Mouse (Mus musculus) left cerebral cortex, postnatal 4 days (tissue): Measurements from ENCODE around the gene Espn. TPM values are rescaled to one million over a fixed set of nuclear protein-coding genes. Genes with fewer than 3 reads are reported as not detected.
A peak's percentile ranks its signal among the peaks of the same experiment; 100 is the strongest.

Experiments
- DNase-seq: peaks from one replicate; pipeline ENCODE4 v3.0.0-alpha.2; 2022
- intact Hi-C: fragments of 180-260 bp; cut with DNase I; formaldehyde crosslinking; loops from one replicate; pipeline ENCODE4 v1.15.1; 2025
- total RNA-seq, 2 experiments: library from RNA; stranded (reverse); gene quantifications; 2 replicates each; pipeline ENCODE4 v1.2.3; 2021

The Espn gene
- total RNA-seq, 2 experiments from 2014 or later: 0.46 TPM; not detected in 1

GRCm38 (mm10) chr4:152178916-152179705 is 26.9 kb upstream of the Espn start:
- intact Hi-C loops: loop anchor here (5.0 to 10.0 kb wide), 2 partner anchors 108 to 246 kb away; no protein-coding TSS in a partner anchor
- DNase-seq: no peak

GRCm38 (mm10) chr4:152178344-152178864 is 26.2 kb upstream of the Espn start:
- peak; percentile 52 for DNase-seq
- intact Hi-C loops: loop anchor here (5.0 to 10.0 kb wide), 2 partner anchors 109 to 246 kb away; no protein-coding TSS in a partner anchor

GRCm38 (mm10) chr4:152177537-152178343 is 25.6 kb upstream of the Espn start, which contains the start of gene Acot7:
Acot7 (plus strand) TSS chr4:152178134.
- intact Hi-C loops: loop anchor here (5.0 to 10.0 kb wide), 2 partner anchors 110 to 247 kb away; no protein-coding TSS in a partner anchor

GRCm38 (mm10) chr4:152177174-152177536 is 25.0 kb upstream of the Espn start:
- DNase-seq: no peak
- intact Hi-C loops: loop anchor here (5.0 to 10.0 kb wide), 2 partner anchors 110 to 248 kb away; no protein-coding TSS in a partner anchor

More at GRCm38 (mm10) chr4:152177537-152178343, 25.6 kb upstream of the Espn start, which contains the start of gene Acot7:
- DNase-seq: peak; percentile 97

DNA sequence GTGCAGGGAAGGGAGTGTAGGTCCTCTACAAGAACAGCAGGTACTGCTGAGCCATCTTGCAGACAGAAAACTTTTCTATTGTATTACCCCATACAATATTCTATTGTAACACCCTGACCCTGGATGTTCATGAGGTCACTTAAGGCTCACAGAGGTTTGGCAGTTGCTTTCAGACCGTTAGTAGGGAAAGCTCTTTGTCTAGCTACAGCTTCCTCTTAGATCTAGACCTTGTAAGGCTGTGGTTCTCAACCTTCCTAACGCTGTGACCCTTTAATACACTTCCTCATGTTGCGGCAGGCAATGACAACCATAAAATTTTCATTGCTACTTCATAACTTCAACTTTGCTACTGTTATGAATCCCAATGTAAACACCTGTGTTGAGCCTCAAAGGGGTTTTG is 24.5 kb upstream of the Espn start:
- intact Hi-C loops: loop anchor here (5.0 to 10.0 kb wide), 2 partner anchors 111 to 248 kb away; no protein-coding TSS in a partner anchor
- DNase-seq: no peak

GRCm38 (mm10) chr4:152173956-152174355 is 21.8 kb upstream of the Espn start:
- intact Hi-C loops: loop anchor here (10.0 kb wide), 1 partner anchor 251 kb away; no protein-coding TSS in a partner anchor
- DNase-seq: no peak

DNA sequence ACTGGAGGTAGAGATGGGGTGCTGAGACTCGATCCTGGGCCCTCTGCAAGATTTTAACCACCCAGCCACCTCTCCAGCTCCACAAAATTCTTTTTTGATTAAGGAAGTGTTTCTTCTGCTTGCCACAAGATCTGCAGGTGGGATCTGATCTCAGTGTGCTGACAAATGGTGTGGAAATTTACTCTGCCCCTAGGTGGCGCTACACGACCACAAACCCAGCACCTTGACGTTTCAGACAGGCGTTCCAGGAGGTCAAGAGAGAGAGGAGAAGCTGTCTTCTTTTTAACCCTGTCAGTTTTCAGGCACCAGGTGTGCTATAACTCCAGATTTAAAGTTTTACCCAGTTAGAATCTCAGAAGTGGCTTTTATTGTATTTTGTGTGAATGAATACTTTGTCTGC is 20.9 kb upstream of the Espn start:
- intact Hi-C loops: loop anchor here (10.0 kb wide), 1 partner anchor 252 kb away; no protein-coding TSS in a partner anchor
- peak; percentile 80 for DNase-seq

- intact Hi-C loops: loop anchor here (10.0 kb wide), 1 partner anchor 253 kb away; no protein-coding TSS in a partner anchor
- DNase-seq: no peak
Measured at GRCm38 (mm10) chr4:152171543-152171942, 19.4 kb upstream of the Espn start.

DNA sequence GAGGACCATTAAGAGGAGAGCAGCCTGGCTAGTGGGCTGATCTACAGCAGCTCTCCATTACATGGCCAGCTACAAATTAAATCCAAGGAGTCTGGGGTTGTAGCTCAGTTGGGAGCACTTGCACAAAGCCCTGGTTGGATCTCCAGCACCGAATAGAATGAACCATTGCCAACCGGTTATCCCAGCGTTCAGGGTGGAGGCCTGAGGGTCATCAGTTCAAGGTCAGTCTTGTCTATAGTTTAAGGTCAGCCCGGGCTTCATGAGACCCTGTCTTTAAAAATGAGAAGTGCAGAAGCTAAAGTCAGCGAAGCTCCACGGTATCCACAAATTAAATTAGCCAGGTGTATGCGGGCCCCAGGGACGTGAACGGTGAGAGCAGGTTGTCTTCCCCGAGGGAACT is 18.1 kb upstream of the Espn start:
- intact Hi-C loops: loop anchor here (10.0 kb wide), 1 partner anchor 255 kb away; no protein-coding TSS in a partner anchor

GRCm38 (mm10) chr4:152169103-152169502 is 16.9 kb upstream of the Espn start:
- intact Hi-C loops: no loop called here
- no peak for DNase-seq

More for the DNA sequence above, 18.1 kb upstream of the Espn start:
- no peak for DNase-seq

DNA sequence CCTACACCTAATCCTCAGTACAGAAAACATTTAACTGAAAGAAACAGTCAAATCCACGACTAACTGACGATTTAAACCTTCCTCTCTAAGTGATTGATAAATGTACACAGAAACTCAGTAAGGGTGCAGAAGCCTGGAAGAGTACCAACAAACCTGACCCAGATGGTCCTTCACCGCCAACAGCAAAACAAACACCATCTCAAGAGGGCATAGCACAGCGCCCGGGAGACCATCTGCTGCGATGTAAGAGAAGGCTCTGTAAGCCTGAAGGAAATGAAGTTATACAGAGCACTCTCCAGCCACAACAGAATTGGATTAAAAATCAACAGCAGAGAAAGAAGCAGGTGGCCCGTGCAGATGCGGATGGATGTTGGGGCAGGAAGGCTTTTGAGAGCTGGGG is 15.9 kb upstream of the Espn start:
- DNase-seq: no peak
- intact Hi-C loops: no loop called here

GRCm38 (mm10) chr4:152165036-152165931 is 13.1 kb upstream of the Espn start:
- intact Hi-C loops: no loop called here
- peak; percentile 74 for DNase-seq

DNA sequence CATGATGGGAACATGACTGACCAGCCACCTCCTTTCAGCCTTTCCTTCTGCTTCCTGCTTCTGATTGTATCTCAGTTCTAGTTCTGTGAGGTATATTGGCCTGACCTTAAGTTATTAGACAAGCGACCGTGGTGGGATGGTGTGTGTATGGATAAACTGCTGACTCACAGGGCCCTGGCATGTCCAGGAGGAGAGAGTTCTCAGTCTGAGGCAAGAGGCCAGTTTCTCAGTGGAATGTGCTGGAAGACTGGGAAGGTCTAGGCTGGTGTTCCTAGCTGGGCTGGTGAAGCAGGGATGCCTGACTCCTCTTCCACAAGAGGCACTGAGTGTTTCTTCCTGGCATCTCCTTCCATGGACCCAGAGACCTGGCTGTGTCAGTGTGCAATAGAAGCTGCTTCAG is 10.6 kb upstream of the Espn start:
- no peak for DNase-seq
- intact Hi-C loops: no loop called here

GRCm38 (mm10) chr4:152161601-152162000 is 9.4 kb upstream of the Espn start:
- no peak for DNase-seq
- intact Hi-C loops: no loop called here

GRCm38 (mm10) chr4:152160748-152161147 is 8.6 kb upstream of the Espn start:
- intact Hi-C loops: no loop called here
- DNase-seq: no peak

DNA sequence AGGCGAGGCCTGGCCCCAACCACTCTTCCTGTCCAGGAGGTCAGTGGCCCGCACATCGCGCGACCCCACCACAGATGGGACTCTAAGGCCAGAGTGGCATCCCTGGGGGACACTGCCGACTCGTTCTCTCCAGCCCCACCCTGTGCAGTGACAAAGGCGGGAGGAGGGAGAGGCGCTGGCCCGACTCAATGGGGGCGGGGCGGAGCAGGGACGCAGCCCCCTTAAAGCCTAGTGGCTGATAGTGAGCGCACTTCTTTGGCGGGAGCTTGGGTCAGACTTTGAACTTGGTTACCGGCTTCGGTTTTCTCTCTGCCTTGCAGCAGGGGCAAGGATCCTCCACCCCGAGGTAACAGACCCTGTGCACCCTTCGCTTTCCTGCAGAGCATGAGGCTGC is 7.1 kb upstream of the Espn start:
- intact Hi-C loops: no loop called here
- DNase-seq: no peak

DNA sequence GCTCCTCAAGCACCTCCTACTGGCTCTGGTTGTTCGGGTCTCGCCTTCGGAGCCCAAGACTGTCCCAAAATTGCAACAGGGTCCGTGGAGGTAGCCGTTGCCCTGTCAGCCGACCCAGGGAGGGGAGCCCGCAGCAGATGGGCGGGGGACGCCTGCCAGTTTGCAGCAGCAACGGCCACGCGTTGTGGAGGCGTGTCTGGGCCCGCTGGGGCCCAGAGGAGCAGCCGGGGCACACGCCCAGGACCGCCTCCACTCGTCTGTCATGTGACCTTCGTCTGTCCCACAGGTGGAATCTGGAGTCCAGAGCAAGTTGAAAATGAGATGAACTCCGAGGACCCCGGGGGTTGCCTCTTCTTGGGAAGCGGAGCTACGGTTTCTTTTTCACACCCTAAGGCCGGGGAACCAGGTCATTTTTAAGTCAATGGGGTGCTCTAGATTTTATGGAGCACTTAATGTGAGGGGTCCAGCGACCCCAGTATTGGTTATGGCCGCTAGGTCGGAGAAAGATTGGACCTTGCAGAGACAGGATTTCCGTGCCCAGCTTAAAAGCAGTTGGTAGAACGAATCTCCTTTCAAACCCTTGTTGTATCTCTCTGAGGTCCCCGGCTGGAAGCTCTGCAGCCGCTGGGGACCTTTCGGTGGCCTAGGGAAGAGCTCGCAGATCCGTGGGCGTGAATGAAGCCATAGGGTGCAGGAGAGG is 6.6 kb upstream of the Espn start, which contains the start of gene Hes2:
TSS of gene Hes2 (plus strand) at position 283 of the 700 bp plus-strand sequence.
- DNase-seq: no peak
- intact Hi-C loops: no loop called here

- peak; percentile 49 for DNase-seq
- intact Hi-C loops: no loop called here
Measured at GRCm38 (mm10) chr4:152157779-152158584, 5.8 kb upstream of the Espn start.
